8 mouse cellular contexts compared by ENCODE assay signal in the genomic region with DNA sequence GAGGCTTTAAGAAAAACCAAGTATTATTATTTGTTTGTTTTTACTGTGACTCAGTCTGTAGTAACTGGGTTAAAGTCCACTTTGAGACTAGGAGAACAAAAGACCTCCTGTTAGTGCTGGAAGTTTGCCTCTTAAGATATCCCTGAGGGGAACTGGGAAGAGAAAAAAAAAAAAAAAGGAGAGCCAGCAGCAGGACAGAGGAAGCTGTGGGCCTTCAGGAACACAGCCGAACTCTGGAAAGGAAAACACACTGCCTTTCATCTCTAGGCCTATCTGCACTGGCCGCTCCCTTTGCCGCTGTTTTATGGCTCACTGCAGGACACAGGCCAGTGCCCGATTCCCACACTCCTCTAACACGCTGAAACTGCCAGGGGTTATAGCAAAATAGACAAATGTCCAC.
DNase-seq lines count a peak whose midpoint lies in the region; ATAC-seq lines count a peak whose summit lies in the region.

No protein-coding gene starts in this region.

- no peaks in the 10 kb centered on the region; the same call in 1 of the 2 replicates for H3K4me1 ChIP-seq in forebrain, embryonic 14.5 days (ENCODE audit: control insufficient read depth, insufficient read depth, low read length)
- no peaks in the 10 kb centered on the region; the same call in 1 of the 2 replicates for H3K4me1 ChIP-seq in hindbrain, embryonic 16.5 days (ENCODE audit: control insufficient read depth, insufficient read depth, low read depth, low read length)

- no peaks in the 10 kb centered on the region for H3K36me3 ChIP-seq in forebrain, embryonic 14.5 days (ENCODE audit: control insufficient read depth, insufficient read depth, low read length)
- H3K36me3 ChIP-seq in hindbrain, embryonic 16.5 days (ENCODE audit: control insufficient read depth, insufficient read depth, low read length) = no peaks in the 10 kb centered on the region

- H3K4me3 ChIP-seq in forebrain, embryonic 14.5 days (ENCODE audit: low read depth, low read length) = no peak overlapping the region
- no peak overlapping the region for H3K4me3 ChIP-seq in hindbrain, embryonic 16.5 days (ENCODE audit: low read length)

- H3K9me3 ChIP-seq in forebrain, embryonic 14.5 days (replicated peaks; ENCODE audit: control insufficient read depth, low read length) = no peaks in the 10 kb centered on the region
- no peaks in the 10 kb centered on the region for H3K9me3 ChIP-seq in hindbrain, embryonic 16.5 days (ENCODE audit: control insufficient read depth, low read length)

- peak overlapping the region; percentile 48; the same call in 1 of the 2 replicates for H3K27ac ChIP-seq in forebrain, embryonic 14.5 days (ENCODE audit: low read depth, low read length)
- peak overlapping the region; percentile 62 for H3K27ac ChIP-seq in hindbrain, embryonic 16.5 days (ENCODE audit: low read depth, low read length)

- H3K27me3 ChIP-seq in forebrain, embryonic 14.5 days (replicated peaks; ENCODE audit: control insufficient read depth, insufficient read depth, low read length) = no peaks in the 10 kb centered on the region
- no peaks in the 10 kb centered on the region for H3K27me3 ChIP-seq in hindbrain, embryonic 16.5 days (replicated peaks; ENCODE audit: control insufficient read depth, insufficient read depth, low read length)

- 52% methylated on average over 5 of the region's 5 CpGs for WGBS in forebrain, embryonic 14.5 days
- WGBS in hindbrain, embryonic 16.5 days = 44% methylated on average over 5 of the region's 5 CpGs

- no peak overlapping the region for H3K4me2 ChIP-seq in forebrain, embryonic 14.5 days (ENCODE audit: low read length)
- H3K4me2 ChIP-seq in hindbrain, embryonic 16.5 days (ENCODE audit: low read length) = no peak overlapping the region

- no peak overlapping the region for H3K9ac ChIP-seq in forebrain, embryonic 14.5 days (ENCODE audit: low read length)
- no peak overlapping the region for H3K9ac ChIP-seq in hindbrain, embryonic 16.5 days (ENCODE audit: low read depth, low read length)

- ATAC-seq in forebrain, embryonic 14.5 days = no peak
- peak; percentile 81 for ATAC-seq in hindbrain, embryonic 16.5 days

- peak; percentile 67 for DNase-seq in embryo, embryonic 10 days (ENCODE audit: low spot score)
- no peak for DNase-seq in embryo, embryonic 9.5 days (ENCODE audit: extremely low spot score)
- peak; percentile 29 for DNase-seq in forebrain, embryonic 14.5 days (ENCODE audit: low spot score)
- peak; percentile 62 for DNase-seq in lung, postnatal 36 days
- no peak for DNase-seq in frontal cortex, postnatal 14 days (ENCODE audit: low spot score in 2 of 2)
- DNase-seq in ovary, postnatal 14 days (ENCODE audit: low spot score) = no peak
- DNase-seq in adrenal gland, adult 18-20 months (ENCODE audit: low spot score in 2 of 2) = no peak

Comparison
In these comparisons a context has a peak if more than half of its experiments do, and no peak if none do; other contexts are left out.
1. DNase-seq: peak in embryo, embryonic 10 days (single experiment), forebrain, embryonic 14.5 days (single experiment) and lung, postnatal 36 days (single experiment); none in embryo, embryonic 9.5 days (single experiment), frontal cortex, postnatal 14 days (0 of 2), ovary, postnatal 14 days (single experiment) and adrenal gland, adult 18-20 months (0 of 2).